Mouse (Mus musculus) heart, postnatal 0 days (tissue): ENCODE data around the gene Sf3a3. TPM values are rescaled to one million over a fixed set of nuclear protein-coding genes. Genes with fewer than 3 reads are reported as not detected.

Experiments
- ATAC-seq: fragments of 200-750 bp; cut with Nextera tagmentation; 2 replicates; pipeline ENCODE4 v1.8.0; 2017; ENCODE audit warnings: low read depth, moderate number of reproducible peaks, moderate library complexity; ENCODE audit not compliant: insufficient read depth
- DNase-seq: peaks from one replicate; pipeline ENCODE4 v3.0.0-alpha.2; 2016; ENCODE audit warnings: low spot score
- H3K27ac ChIP-seq: fragments of 300-500 bp; sonication (generic); 2 replicates; pipeline ENCODE4 v1.5.1; 2014; ENCODE audit warnings: low read depth, mild to moderate bottlenecking
- H3K27me3 ChIP-seq: fragments of 300-500 bp; sonication (generic); 2 replicates; pipeline ENCODE4 v1.6.1; 2014; ENCODE audit warnings: low read length, mixed read lengths; ENCODE audit not compliant: control insufficient read depth, insufficient read depth
- H3K36me3 ChIP-seq: fragments of 300-500 bp; sonication (generic); replicated peaks from 2 replicates; pipeline ENCODE4 v1.6.1; 2014; ENCODE audit warnings: low read length, mixed read lengths; ENCODE audit not compliant: control insufficient read depth, insufficient read depth
- H3K4me1 ChIP-seq: fragments of 300-500 bp; sonication (generic); 2 replicates; pipeline ENCODE4 v1.6.1; 2014; ENCODE audit warnings: antibody characterized with exemption; ENCODE audit not compliant: control insufficient read depth, insufficient read depth
- H3K4me2 ChIP-seq: fragments of 300-500 bp; sonication (generic); 2 replicates; pipeline ENCODE4 v1.6.1; 2014; ENCODE audit warnings: low read depth, mild to moderate bottlenecking, low read length, moderate library complexity
- H3K4me3 ChIP-seq: fragments of 300-500 bp; sonication (generic); 2 replicates; pipeline ENCODE4 v1.5.1; 2014; ENCODE audit warnings: low read depth, low read length
- H3K9ac ChIP-seq: fragments of 300-500 bp; sonication (generic); replicated peaks from 2 replicates; pipeline ENCODE4 v1.6.1; 2014; ENCODE audit warnings: low read depth, low read length, mixed read lengths
- H3K9me3 ChIP-seq: fragments of 300-500 bp; sonication (generic); replicated peaks from 2 replicates; pipeline ENCODE4 v1.6.1; 2016; ENCODE audit warnings: low read length; ENCODE audit not compliant: control insufficient read depth
- CTCF ChIP-seq: IDR thresholded peaks from 2 replicates; pipeline ENCODE4 v1.5.1; 2016; ENCODE audit warnings: antibody characterized with exemption, control low read depth, low read depth
- EP300 ChIP-seq: IDR thresholded peaks from 2 replicates; pipeline ENCODE4 v1.6.1; 2016; ENCODE audit warnings: antibody characterized with exemption, low read depth
- WGBS: fragments of 180-500 bp; shearing (Covaris S2); extraction: QIAGEN DNeasy Blood & Tissue Kit; methylation state at CpG from one replicate; pipeline ENCODE4 v1.1.7; 2014; 5-methylcytosine and 5-hydroxymethylcytosine counted together
- polyA plus RNA-seq: library from polyadenylated mRNA; unstranded; fragments of >200 nt; fragmentation: Nextera tagmentation; extraction: Ambion mirVana; gene quantifications from 2 replicates; pipeline ENCODE4 v1.2.1, GENCODE M21; 2015
- total RNA-seq: library from RNA; depleted of rRNA; stranded (reverse); fragments of >200 nt; gene quantifications from 2 replicates; pipeline ENCODE4 v1.2.3, GENCODE M21; 2014; ENCODE audit warnings: low replicate concordance

Sf3a3 gene
- total and polyA plus RNA-seq, 2 experiments from 2014 or later = 23.6 to 50.6 TPM

GRCm38 (mm10) chr4:124692416-124692861, 22.1 kb upstream of the Sf3a3 start:
- H3K4me2 ChIP-seq = peak overlapping the region; percentile 86
- DNase-seq (no peak), ATAC-seq (no peak)
- peak overlapping the region; percentile 78; the same call in 1 of the 2 replicates for H3K27ac ChIP-seq
- 0 out of 2 replicates have a peak, but pooled peaks cover 3% of the 10 kb centered on the region for H3K36me3 ChIP-seq
- H3K4me1 ChIP-seq = peaks cover 7% of the 10 kb centered on the region
- peak overlapping the region; percentile 94 for H3K4me3 ChIP-seq
- WGBS = 56% methylated on average over 3 of the region's 3 CpGs
- no peak for TF ChIP-seq CTCF
- TF ChIP-seq EP300 = no peak
- no peaks in the 10 kb centered on the region for H3K9me3 ChIP-seq
- peak overlapping the region; percentile 89 for H3K9ac ChIP-seq
- 0 out of 2 replicates have a peak, but pooled peaks cover 3% of the 10 kb centered on the region for H3K27me3 ChIP-seq

- WGBS = under 1% methylated on average over 43 of the region's 43 CpGs
- Histone ChIP-seq H3K9me3 (no peaks in the 10 kb centered on the region), H3K36me3 (0 out of 2 replicates have a peak, but pooled peaks cover 3% of the 10 kb centered on the region), H3K4me2 (peak within 1 kb of the TSS; percentile 86), H3K4me1 (peaks cover 7% of the 10 kb centered on the region), H3K27ac (peak within 1 kb of the TSS; percentile 78), H3K4me3 (peak within 1 kb of the TSS; percentile 94), H3K9ac (peak within 1 kb of the TSS; percentile 89), H3K27me3 (0 out of 2 replicates have a peak, but pooled peaks cover 3% of the 10 kb centered on the region)
- peak; percentile 95 for ATAC-seq
- DNase-seq = peak; percentile 96
- no peak for TF ChIP-seq CTCF
- TF ChIP-seq EP300 = 0 out of 2 replicates have a peak, but pooled peaks have one; percentile 41
Observed at GRCm38 (mm10) chr4:124693135-124693894, 21.3 kb upstream of the Sf3a3 start, which contains the start of gene Utp11. TSS of gene Utp11 (minus strand) at chr4:124693600.

GRCm38 (mm10) chr4:124694572-124694971, 20.0 kb upstream of the Sf3a3 start:
- DNase-seq (no peak), ATAC-seq (no peak)
- H3K27ac ChIP-seq = no peak overlapping the region
- 0 out of 2 replicates have a peak, but pooled peaks cover 3% of the 10 kb centered on the region for H3K36me3 ChIP-seq
- H3K9ac ChIP-seq = no peak overlapping the region
- WGBS = 73% methylated on average over 2 of the region's 2 CpGs
- 0 out of 2 replicates have a peak, but pooled peaks cover 3% of the 10 kb centered on the region for H3K27me3 ChIP-seq
- H3K4me2 ChIP-seq = no peak overlapping the region
- TF ChIP-seq CTCF (no peak), EP300 (no peak)
- no peaks in the 10 kb centered on the region for H3K9me3 ChIP-seq
- no peak overlapping the region for H3K4me3 ChIP-seq
- peaks cover 7% of the 10 kb centered on the region for H3K4me1 ChIP-seq

DNA sequence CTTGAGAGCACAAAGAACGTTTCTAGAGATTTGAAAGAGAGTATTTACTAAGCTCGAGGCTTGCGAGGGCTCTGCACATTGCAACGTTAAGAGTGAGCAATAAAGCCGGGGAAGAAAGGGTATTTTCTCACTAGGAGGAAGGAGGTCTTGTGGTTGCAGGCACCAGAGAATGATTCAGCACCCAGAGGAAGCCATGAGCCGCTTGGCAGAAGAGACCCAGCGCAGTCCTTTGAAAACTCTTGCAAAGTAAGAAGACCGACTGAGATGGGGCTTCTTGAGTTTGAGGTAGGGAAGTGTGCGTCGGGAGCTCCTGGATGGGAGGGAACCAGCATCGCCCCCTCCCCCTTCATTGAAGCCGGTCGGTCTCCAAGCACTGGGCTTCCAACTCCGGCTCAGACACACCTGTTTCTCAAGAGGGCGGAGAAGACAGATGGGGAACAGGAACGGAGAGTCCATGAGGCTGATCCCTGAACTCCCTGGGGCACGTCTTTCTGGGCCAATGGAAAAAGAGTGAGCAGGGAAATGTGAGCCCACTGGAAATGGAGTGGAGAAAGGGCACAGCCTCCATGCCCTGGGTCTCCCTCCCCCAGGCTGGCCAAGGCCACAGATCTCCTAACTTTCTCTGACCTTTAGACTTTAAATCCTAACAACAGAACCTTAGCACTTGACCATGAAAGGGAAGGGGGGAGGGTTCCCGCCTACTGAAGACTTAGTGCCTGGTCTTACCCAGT, 18.6 kb upstream of the Sf3a3 start:
- Histone ChIP-seq H3K27me3 (0 out of 2 replicates have a peak, but pooled peaks cover 3% of the 10 kb centered on the region), H3K4me3 (no peak overlapping the region), H3K9me3 (no peaks in the 10 kb centered on the region), H3K4me2 (peak overlapping the region; percentile 15; the same call in 1 of the 2 replicates), H3K4me1 (peaks cover 7% of the 10 kb centered on the region), H3K9ac (no peak overlapping the region), H3K27ac (no peak overlapping the region), H3K36me3 (no peaks in the 10 kb centered on the region)
- ATAC-seq = no peak
- DNase-seq = no peak
- WGBS = 18% methylated on average over 18 of the region's 18 CpGs
- no peak for TF ChIP-seq EP300
- no peak for TF ChIP-seq CTCF

- Histone ChIP-seq H3K4me2 (peak overlapping the region; percentile 92), H3K4me1 (peaks cover 22% of the 10 kb centered on the region), H3K9ac (peak overlapping the region; percentile 81; the same call in 1 of the 2 replicates), H3K9me3 (no peaks in the 10 kb centered on the region), H3K36me3 (no peaks in the 10 kb centered on the region), H3K27ac (no peak overlapping the region), H3K4me3 (no peak overlapping the region; the same call in 1 of the 2 replicates), H3K27me3 (0 out of 2 replicates have a peak, but pooled peaks cover 3% of the 10 kb centered on the region)
- TF ChIP-seq EP300 = no peak
- DNase-seq (no peak), ATAC-seq (no peak)
- 41% methylated on average over 6 of the region's 6 CpGs for WGBS
Observed at GRCm38 (mm10) chr4:124699791-124700190, 14.8 kb upstream of the Sf3a3 start.
